Comparison of ENCODE assay signal across 15 mouse cellular contexts in genomic region chr4:59675699-59676098, GRCm38 (mm10). TPM values are rescaled to one million over a fixed set of nuclear protein-coding genes. Genes with fewer than 3 reads are reported as not detected.
DNase-seq lines count a peak whose midpoint lies in the region; ATAC-seq and TF ChIP-seq lines count a peak whose summit lies in the region.
"Had no signal": no experiment of that assay in that cellular context is flagged by ENCODE, and none has a peak within 500 bp of the region (broad histone marks: within the 10 kb centered on the region; RNA-seq: fewer than 3 reads in every experiment).

No protein-coding gene starts in this region.

- no peak overlapping the region for H3K4me3 ChIP-seq in forebrain, embryonic 12.5 days (replicated peaks)
- no peak overlapping the region for H3K4me3 ChIP-seq in forebrain, embryonic 11.5 days (ENCODE audit: low read depth, low read length)
- no peak overlapping the region for H3K4me3 ChIP-seq in lung, embryonic 14.5 days (ENCODE audit: low read depth, low read length)
- H3K4me3 ChIP-seq in stomach, embryonic 14.5 days (ENCODE audit: low read depth, low read length) = no peak overlapping the region
- no peak overlapping the region for H3K4me3 ChIP-seq in stomach, postnatal 0 days (ENCODE audit: low read depth, low read length)
- H3K4me3 ChIP-seq in cerebellum, adult 2 months (replicated peaks; ENCODE audit: insufficient read depth, low read depth, low read length) = no peak overlapping the region
- H3K4me3 ChIP-seq: limb, embryonic 13.5 days; midbrain, embryonic 10.5 days had no signal

- no peak for TF ChIP-seq POLR2A in cerebellum, adult 2 months (IDR thresholded peaks at IDR 0.05; ENCODE audit: borderline replicate concordance, insufficient read depth, low read length)

- no peak overlapping the region for H3K9ac ChIP-seq in forebrain, embryonic 12.5 days
- no peak overlapping the region for H3K9ac ChIP-seq in forebrain, embryonic 11.5 days (ENCODE audit: low read length)
- H3K9ac ChIP-seq in lung, embryonic 14.5 days = no peak overlapping the region
- H3K9ac ChIP-seq in stomach, embryonic 14.5 days (replicated peaks; ENCODE audit: low read depth, low read length) = no peak overlapping the region
- no peak overlapping the region for H3K9ac ChIP-seq in stomach, postnatal 0 days (ENCODE audit: low read length)
- H3K9ac ChIP-seq: limb, embryonic 13.5 days had no signal

- H3K4me1 ChIP-seq in forebrain, embryonic 12.5 days = peaks cover 13% of the 10 kb centered on the region
- H3K4me1 ChIP-seq in forebrain, embryonic 11.5 days (replicated peaks; ENCODE audit: control insufficient read depth, insufficient read depth, low read length) = no peaks in the 10 kb centered on the region
- peaks cover 4% of the 10 kb centered on the region; the same call in 1 of the 2 replicates for H3K4me1 ChIP-seq in lung, embryonic 14.5 days (ENCODE audit: insufficient read depth)
- H3K4me1 ChIP-seq in stomach, embryonic 14.5 days (ENCODE audit: control insufficient read depth, insufficient read depth, low read length) = peaks cover 5% of the 10 kb centered on the region; the same call in 1 of the 2 replicates
- no peaks in the 10 kb centered on the region for H3K4me1 ChIP-seq in stomach, postnatal 0 days (replicated peaks; ENCODE audit: control insufficient read depth, insufficient read depth)
- no peaks in the 10 kb centered on the region for H3K4me1 ChIP-seq in cerebellum, adult 2 months (ENCODE audit: control insufficient read depth, insufficient read depth, low read length)

- no peak for DNase-seq in forebrain, embryonic 11.5 days (ENCODE audit: low spot score)
- DNase-seq in lung, embryonic 14.5 days = peak; percentile 59
- DNase-seq in lung, adult 18-20 months = no peak
- DNase-seq in stomach, postnatal 0 days (ENCODE audit: low spot score) = no peak
- no peak for DNase-seq in cerebellum, adult 2 months
- DNase-seq: cerebellum, adult 9-11 months; lung, postnatal 4 days; thymus, postnatal 14 days had no signal

- TF ChIP-seq CTCF in lung, embryonic 14.5 days (IDR thresholded peaks at IDR 0.05; ENCODE audit: low read depth) = no peak
- TF ChIP-seq CTCF in stomach, postnatal 0 days (IDR thresholded peaks at IDR 0.05; ENCODE audit: low read depth) = no peak
- no peak for TF ChIP-seq CTCF in cerebellum, adult 2 months (IDR thresholded peaks at IDR 0.05; ENCODE audit: borderline replicate concordance, insufficient read depth, low read depth, low read length)

- no peaks in the 10 kb centered on the region for H3K9me3 ChIP-seq in forebrain, embryonic 12.5 days
- no peaks in the 10 kb centered on the region for H3K9me3 ChIP-seq in forebrain, embryonic 11.5 days (ENCODE audit: control insufficient read depth, low read length)
- no peaks in the 10 kb centered on the region for H3K9me3 ChIP-seq in lung, embryonic 14.5 days (ENCODE audit: low read depth, low read length)
- no peaks in the 10 kb centered on the region for H3K9me3 ChIP-seq in stomach, embryonic 14.5 days (ENCODE audit: control insufficient read depth, low read depth, low read length)
- H3K9me3 ChIP-seq in stomach, postnatal 0 days (ENCODE audit: control insufficient read depth, low read length) = no peaks in the 10 kb centered on the region
- H3K9me3 ChIP-seq: limb, embryonic 13.5 days; midbrain, embryonic 10.5 days had no signal

- no peak for TF ChIP-seq EP300 in stomach, postnatal 0 days (optimal IDR thresholded peaks at IDR 0.05)

- no peaks in the 10 kb centered on the region for H3K27me3 ChIP-seq in forebrain, embryonic 12.5 days
- H3K27me3 ChIP-seq in forebrain, embryonic 11.5 days (ENCODE audit: control insufficient read depth, insufficient read depth, low read length) = no peaks in the 10 kb centered on the region
- no peaks in the 10 kb centered on the region for H3K27me3 ChIP-seq in lung, embryonic 14.5 days (ENCODE audit: insufficient read depth, low read length)
- no peaks in the 10 kb centered on the region for H3K27me3 ChIP-seq in stomach, embryonic 14.5 days (ENCODE audit: control insufficient read depth, insufficient read depth, low read length)
- no peaks in the 10 kb centered on the region for H3K27me3 ChIP-seq in stomach, postnatal 0 days (ENCODE audit: control insufficient read depth, insufficient read depth, low read length)
- H3K27me3 ChIP-seq in cerebellum, adult 2 months (ENCODE audit: control insufficient read depth, insufficient read depth, low read length) = no peaks in the 10 kb centered on the region
- H3K27me3 ChIP-seq: limb, embryonic 13.5 days had no signal

- H3K4me2 ChIP-seq in forebrain, embryonic 12.5 days = no peak overlapping the region
- H3K4me2 ChIP-seq in forebrain, embryonic 11.5 days (ENCODE audit: low read depth, low read length, severe bottlenecking) = no peak overlapping the region
- no peak overlapping the region for H3K4me2 ChIP-seq in lung, embryonic 14.5 days
- no peak overlapping the region for H3K4me2 ChIP-seq in stomach, embryonic 14.5 days (replicated peaks; ENCODE audit: low read depth, low read length)
- no peak overlapping the region for H3K4me2 ChIP-seq in stomach, postnatal 0 days (replicated peaks; ENCODE audit: low read depth)
- H3K4me2 ChIP-seq: limb, embryonic 13.5 days had no signal

- H3K36me3 ChIP-seq in forebrain, embryonic 12.5 days (replicated peaks) = no peaks in the 10 kb centered on the region
- H3K36me3 ChIP-seq in forebrain, embryonic 11.5 days (ENCODE audit: control insufficient read depth, insufficient read depth, low read length) = no peaks in the 10 kb centered on the region
- H3K36me3 ChIP-seq in lung, embryonic 14.5 days (ENCODE audit: insufficient read depth) = no peaks in the 10 kb centered on the region
- no peaks in the 10 kb centered on the region for H3K36me3 ChIP-seq in stomach, embryonic 14.5 days (ENCODE audit: control insufficient read depth, insufficient read depth, low read length)
- H3K36me3 ChIP-seq in stomach, postnatal 0 days (ENCODE audit: control insufficient read depth, insufficient read depth, low read length) = no peaks in the 10 kb centered on the region
- H3K36me3 ChIP-seq: limb, embryonic 13.5 days; midbrain, embryonic 10.5 days had no signal

- 50% methylated on average over 3 of the region's 3 CpGs for WGBS in forebrain, embryonic 12.5 days
- WGBS in forebrain, embryonic 11.5 days = 61% methylated on average over 3 of the region's 3 CpGs
- WGBS in lung, embryonic 14.5 days = 34% methylated on average over 3 of the region's 3 CpGs
- WGBS in stomach, embryonic 14.5 days = 42% methylated on average over 3 of the region's 3 CpGs
- WGBS in stomach, postnatal 0 days = 37% methylated on average over 3 of the region's 3 CpGs
- 74% methylated on average over 3 of the region's 3 CpGs for WGBS in cerebellum, adult 2 months

- 0 out of 2 replicates have a peak overlapping the region, but pooled peaks have one; percentile 36 for H3K27ac ChIP-seq in forebrain, embryonic 12.5 days
- H3K27ac ChIP-seq in forebrain, embryonic 11.5 days (ENCODE audit: low read depth, low read length) = no peak overlapping the region
- H3K27ac ChIP-seq in lung, embryonic 14.5 days (ENCODE audit: low read depth) = peak overlapping the region; percentile 33; the same call in 1 of the 2 replicates
- H3K27ac ChIP-seq in stomach, embryonic 14.5 days (ENCODE audit: low read length) = no peak overlapping the region
- no peak overlapping the region for H3K27ac ChIP-seq in stomach, postnatal 0 days (replicated peaks)
- no peak overlapping the region for H3K27ac ChIP-seq in cerebellum, adult 2 months (ENCODE audit: insufficient read depth, low read length)
- H3K27ac ChIP-seq: limb, embryonic 13.5 days; midbrain, embryonic 10.5 days had no signal

- ATAC-seq in forebrain, embryonic 12.5 days (ENCODE audit: low FRiP score) = no peak
- no peak for ATAC-seq in forebrain, embryonic 11.5 days (replicated peaks; ENCODE audit: low FRiP score)
- ATAC-seq in lung, embryonic 14.5 days (ENCODE audit: insufficient read depth) = no peak
- ATAC-seq in stomach, embryonic 14.5 days (ENCODE audit: insufficient number of reproducible peaks, insufficient read depth, low FRiP score, low read depth) = 0 out of 2 replicates have a peak, but pooled peaks have one; percentile 46
- ATAC-seq in stomach, postnatal 0 days (ENCODE audit: low FRiP score, low TSS enrichment) = no peak
- ATAC-seq in CD4-positive, CD25-positive, alpha-beta regulatory T cell, adult 4 months = no peak
- ATAC-seq: hindbrain, embryonic 16.5 days; intestine, postnatal 0 days had no signal

RNA-seq across cellular contexts. Expression of gene E130308A19Rik, which starts 49.7 kb away (rescaled TPM):
- 55.3 and 57.2 TPM in 2 replicates for polyA plus RNA-seq in forebrain, embryonic 12.5 days (2016; fragmentation: Nextera tagmentation; extraction: Ambion mirVana)
- 53.7 and 58.6 TPM in 2 replicates for polyA plus RNA-seq in forebrain, embryonic 11.5 days (2014; fragmentation: Nextera tagmentation; extraction: Ambion mirVana)
- 29.3 and 29.6 TPM in 2 replicates for polyA plus RNA-seq in lung, embryonic 14.5 days (2014; fragmentation: Nextera tagmentation; extraction: Ambion mirVana)
- polyA plus RNA-seq in stomach, embryonic 14.5 days (2014; fragmentation: Nextera tagmentation; extraction: Ambion mirVana) = 27.0 and 29.9 TPM in 2 replicates
- 8.3 and 10.2 TPM in 2 replicates for polyA plus RNA-seq in stomach, postnatal 0 days (2015; fragmentation: Nextera tagmentation; extraction: Ambion mirVana)
- polyA plus RNA-seq in cerebellum, adult 2 months (2012; rRNA removed) = 8.8 and 10.4 TPM in 2 replicates
- polyA plus RNA-seq in CD4-positive, CD25-positive, alpha-beta regulatory T cell, adult 4 months (2017; shearing (Covaris generic)) = 10 to 100 TPM; 12.6 to 18.7 TPM

Comparison
In these comparisons a context has a peak if more than half of its experiments do, and no peak if none do; other contexts are left out.
1. H3K27ac ChIP-seq: peak in forebrain, embryonic 12.5 days (single experiment) and lung, embryonic 14.5 days (single experiment); none in forebrain, embryonic 11.5 days (single experiment), stomach, embryonic 14.5 days (single experiment), stomach, postnatal 0 days (single experiment) and cerebellum, adult 2 months (single experiment).